Mouse (Mus musculus): ENCODE measurements around the gene Cdh16. TPM values are rescaled to one million over a fixed set of nuclear protein-coding genes. Genes with fewer than 3 reads are reported as not detected.
"Not testable (repeated sequence)": the region's sequence is repeated elsewhere in the genome, so short reads cannot be mapped to it uniquely, and the experiment has no call there.

The Cdh16 gene
- polyA plus RNA-seq, 1 experiment, result not detected

DNA sequence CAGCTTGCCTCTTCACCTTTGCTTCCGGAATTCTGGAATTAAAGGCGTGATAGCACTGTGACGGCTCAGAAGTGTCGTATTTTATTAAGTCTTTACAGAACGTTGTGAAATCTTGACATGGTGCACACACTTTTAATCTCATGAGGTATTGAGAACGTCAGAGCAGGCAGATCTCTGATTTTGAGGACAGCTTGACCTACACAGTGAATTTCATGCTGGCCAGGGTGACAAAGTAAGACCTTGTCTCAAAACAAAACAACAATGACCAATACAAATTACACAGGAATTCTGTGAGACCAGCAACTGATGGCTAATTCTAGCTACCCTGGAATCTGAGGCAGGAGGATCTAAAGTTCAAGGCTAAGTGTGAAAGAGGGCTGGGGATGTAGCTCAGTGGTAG, 31.6 kb downstream of the Cdh16 start:
- H3K36me3 ChIP-seq (ENCODE audit: control insufficient read depth, insufficient read depth, low read length, poor library complexity, severe bottlenecking), result peaks cover 38% of the 10 kb centered on the region
- no peaks in the 10 kb centered on the region for H3K9me3 ChIP-seq (replicated peaks; ENCODE audit: control insufficient read depth, insufficient read depth, low read length, poor library complexity, severe bottlenecking)
- no peaks in the 10 kb centered on the region; the same call in 1 of the 2 replicates for H3K27me3 ChIP-seq (ENCODE audit: control insufficient read depth, insufficient read depth, low read length, poor library complexity, severe bottlenecking)
- TF ChIP-seq CTCF (IDR thresholded peaks at IDR 0.05; ENCODE audit: low read depth, low read length) (no peak), EP300 (IDR thresholded peaks at IDR 0.05; ENCODE audit: insufficient read depth, low read depth, low read length) (no peak), POLR2A (IDR thresholded peaks at IDR 0.05; ENCODE audit: insufficient read depth, low read length) (no peak)
- peaks cover 2% of the 10 kb centered on the region for H3K4me1 ChIP-seq (ENCODE audit: control insufficient read depth, insufficient read depth, low read length)
- H3K9ac ChIP-seq (ENCODE audit: low read depth, poor library complexity, severe bottlenecking), result 0 out of 2 replicates have a peak overlapping the region, but pooled peaks have one; percentile 14
- H3K4me3 ChIP-seq (ENCODE audit: low read depth, low read length), result no peak overlapping the region
- H3K27ac ChIP-seq (ENCODE audit: insufficient read depth, low read length), result no peak overlapping the region

DNA sequence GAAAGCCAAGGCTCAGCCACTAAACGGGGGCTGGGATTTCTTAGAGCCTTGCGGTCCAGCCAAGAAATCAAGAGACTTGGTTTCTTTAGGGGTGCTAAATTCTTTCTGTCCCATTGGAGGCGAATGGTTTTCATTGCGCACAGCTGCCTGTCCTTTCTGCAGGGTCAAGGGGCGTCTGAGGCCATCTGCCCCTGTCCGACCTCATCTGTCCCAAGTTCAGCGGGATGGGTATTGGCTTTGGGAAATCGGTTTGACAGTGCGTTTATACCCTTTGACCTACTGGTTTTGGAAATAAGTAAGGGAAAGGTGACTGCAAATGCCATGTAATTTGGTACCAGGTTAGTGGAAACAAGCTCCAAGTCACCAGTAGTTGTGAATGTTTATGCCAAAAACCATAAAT, 32.3 kb downstream of the Cdh16 start:
- Histone ChIP-seq H3K9ac (ENCODE audit: low read depth, poor library complexity, severe bottlenecking) (peak overlapping the region; percentile 54), H3K36me3 (ENCODE audit: control insufficient read depth, insufficient read depth, low read length, poor library complexity, severe bottlenecking) (peaks cover 34% of the 10 kb centered on the region), H3K4me3 (ENCODE audit: low read depth, low read length) (peak overlapping the region; percentile 70), H3K4me1 (ENCODE audit: control insufficient read depth, insufficient read depth, low read length) (peaks cover 2% of the 10 kb centered on the region), H3K27me3 (ENCODE audit: control insufficient read depth, insufficient read depth, low read length, poor library complexity, severe bottlenecking) (no peaks in the 10 kb centered on the region; the same call in 1 of the 2 replicates), H3K9me3 (replicated peaks; ENCODE audit: control insufficient read depth, insufficient read depth, low read length, poor library complexity, severe bottlenecking) (no peaks in the 10 kb centered on the region), H3K27ac (ENCODE audit: insufficient read depth, low read length) (no peak overlapping the region)
- TF ChIP-seq CTCF (IDR thresholded peaks at IDR 0.05; ENCODE audit: low read depth, low read length) (no peak), EP300 (IDR thresholded peaks at IDR 0.05; ENCODE audit: insufficient read depth, low read depth, low read length) (no peak), POLR2A (IDR thresholded peaks at IDR 0.05; ENCODE audit: insufficient read depth, low read length) (no peak)

DNA sequence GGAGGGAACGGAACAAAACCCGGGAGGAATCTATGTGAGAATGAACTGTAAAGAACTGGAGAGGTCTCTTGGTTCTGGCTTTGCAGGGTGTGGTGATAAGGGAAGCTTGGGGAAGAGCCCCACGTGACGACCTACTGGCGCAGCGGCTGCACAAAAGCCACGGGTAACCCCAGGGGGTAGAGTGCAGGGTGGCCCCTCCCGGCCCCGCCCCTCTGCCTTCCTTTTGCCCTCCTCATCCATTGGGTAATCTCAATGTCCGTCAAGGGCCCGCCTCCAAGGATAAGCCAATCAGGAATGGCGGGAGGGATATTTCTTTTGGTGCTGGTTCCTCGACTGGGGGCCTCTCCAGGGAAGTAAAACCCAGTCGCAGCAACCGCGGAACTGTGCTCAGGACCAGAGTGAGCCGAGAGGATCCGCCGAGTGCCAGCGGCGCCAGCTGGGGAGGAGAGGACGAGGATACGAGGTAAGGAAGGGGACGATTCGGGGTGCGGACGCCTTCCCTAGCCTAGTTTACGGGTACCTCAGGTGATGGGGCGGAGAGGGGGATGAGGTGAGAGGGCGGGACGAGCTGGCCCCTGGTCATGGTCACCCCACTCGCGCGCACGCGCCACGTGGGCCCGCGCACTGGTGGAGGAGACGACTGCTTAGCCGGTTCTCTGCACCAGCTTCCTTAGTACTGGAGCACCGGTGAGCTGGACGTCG, 32.9 kb downstream of the Cdh16 start, which contains the start of gene Pdp2:
Gene Pdp2 (plus strand): TSS at position 319 of the 702 bp plus-strand sequence.
- Histone ChIP-seq H3K4me3 (ENCODE audit: low read depth, low read length) (peak within 1 kb of the TSS; percentile 70), H3K36me3 (ENCODE audit: control insufficient read depth, insufficient read depth, low read length, poor library complexity, severe bottlenecking) (peaks cover 29% of the 10 kb centered on the region), H3K27me3 (ENCODE audit: control insufficient read depth, insufficient read depth, low read length, poor library complexity, severe bottlenecking) (no peaks in the 10 kb centered on the region; the same call in 1 of the 2 replicates), H3K9ac (ENCODE audit: low read depth, poor library complexity, severe bottlenecking) (peak within 1 kb of the TSS; percentile 54), H3K27ac (ENCODE audit: insufficient read depth, low read length) (0 out of 2 replicates have a peak within 1 kb of the TSS, but pooled peaks have one; percentile 27), H3K9me3 (replicated peaks; ENCODE audit: control insufficient read depth, insufficient read depth, low read length, poor library complexity, severe bottlenecking) (no peaks in the 10 kb centered on the region), H3K4me1 (ENCODE audit: control insufficient read depth, insufficient read depth, low read length) (peaks cover 2% of the 10 kb centered on the region)
- TF ChIP-seq CTCF (IDR thresholded peaks at IDR 0.05; ENCODE audit: low read depth, low read length) (no peak), POLR2A (IDR thresholded peaks at IDR 0.05; ENCODE audit: insufficient read depth, low read length) (no peak), EP300 (IDR thresholded peaks at IDR 0.05; ENCODE audit: insufficient read depth, low read depth, low read length) (peak; percentile 51; the same call in 1 of the 2 replicates)

DNA sequence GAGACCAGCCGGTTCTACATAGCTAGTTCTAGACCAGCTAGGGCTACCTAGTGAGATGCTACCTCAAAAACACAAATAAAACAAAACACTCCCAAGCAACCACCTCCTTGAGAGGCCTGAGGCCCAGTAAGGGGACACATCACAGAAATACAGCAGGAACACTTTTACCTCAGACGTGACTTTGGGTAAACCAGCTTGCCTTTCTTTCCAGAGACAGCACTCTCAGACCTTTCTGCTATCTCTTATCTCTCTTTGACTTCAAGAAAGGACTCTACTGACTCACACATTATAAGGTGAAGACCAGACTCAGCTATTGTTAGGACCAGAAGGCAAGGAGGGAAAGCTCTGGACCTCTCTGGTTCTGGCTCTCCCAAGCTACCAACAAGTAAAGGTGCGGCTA, 33.9 kb downstream of the Cdh16 start:
- no peak overlapping the region for H3K9ac ChIP-seq (ENCODE audit: low read depth, poor library complexity, severe bottlenecking)
- H3K36me3 ChIP-seq (ENCODE audit: control insufficient read depth, insufficient read depth, low read length, poor library complexity, severe bottlenecking), result peaks cover 19% of the 10 kb centered on the region
- H3K27me3 ChIP-seq (ENCODE audit: control insufficient read depth, insufficient read depth, low read length, poor library complexity, severe bottlenecking), result no peaks in the 10 kb centered on the region; the same call in 1 of the 2 replicates
- peaks cover 3% of the 10 kb centered on the region; the same call in 1 of the 2 replicates for H3K9me3 ChIP-seq (replicated peaks; ENCODE audit: control insufficient read depth, insufficient read depth, low read length, poor library complexity, severe bottlenecking)
- TF ChIP-seq CTCF (IDR thresholded peaks at IDR 0.05; ENCODE audit: low read depth, low read length) (no peak), POLR2A (IDR thresholded peaks at IDR 0.05; ENCODE audit: insufficient read depth, low read length) (no peak), EP300 (IDR thresholded peaks at IDR 0.05; ENCODE audit: insufficient read depth, low read depth, low read length) (no peak)
- H3K27ac ChIP-seq (ENCODE audit: insufficient read depth, low read length), result no peak overlapping the region
- no peak overlapping the region for H3K4me3 ChIP-seq (ENCODE audit: low read depth, low read length)
- H3K4me1 ChIP-seq (ENCODE audit: control insufficient read depth, insufficient read depth, low read length), result peaks cover 2% of the 10 kb centered on the region

DNA sequence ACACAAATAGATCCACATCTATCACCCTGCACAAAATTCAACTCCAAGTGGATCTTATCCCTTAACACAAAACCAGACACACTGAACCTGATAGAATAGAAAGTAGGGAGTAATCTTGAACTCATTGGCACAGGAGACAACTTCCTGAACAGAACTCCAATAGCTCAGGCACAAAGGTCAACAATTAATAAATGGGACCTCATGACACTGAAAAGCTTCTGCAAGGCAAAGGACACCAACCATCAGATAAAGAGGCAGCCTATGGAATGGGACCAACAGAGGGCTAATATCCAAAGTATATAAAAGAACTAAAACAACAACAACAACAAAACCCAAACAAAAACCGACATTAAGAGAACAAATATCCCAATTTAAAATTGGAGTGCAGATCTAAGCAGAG, 39.7 kb downstream of the Cdh16 start:
- Histone ChIP-seq H3K9ac (ENCODE audit: low read depth, poor library complexity, severe bottlenecking) (no peak overlapping the region), H3K27me3 (ENCODE audit: control insufficient read depth, insufficient read depth, low read length, poor library complexity, severe bottlenecking) (no peaks in the 10 kb centered on the region; the same call in 1 of the 2 replicates), H3K27ac (ENCODE audit: insufficient read depth, low read length) (no peak overlapping the region), H3K4me1 (ENCODE audit: control insufficient read depth, insufficient read depth, low read length) (no peaks in the 10 kb centered on the region), H3K4me3 (ENCODE audit: low read depth, low read length) (no peak overlapping the region), H3K36me3 (ENCODE audit: control insufficient read depth, insufficient read depth, low read length, poor library complexity, severe bottlenecking) (no peaks in the 10 kb centered on the region), H3K9me3 (replicated peaks; ENCODE audit: control insufficient read depth, insufficient read depth, low read length, poor library complexity, severe bottlenecking) (peaks cover 3% of the 10 kb centered on the region)
- TF ChIP-seq CTCF (IDR thresholded peaks at IDR 0.05; ENCODE audit: low read depth, low read length), result no peak
- TF ChIP-seq EP300 (IDR thresholded peaks at IDR 0.05; ENCODE audit: insufficient read depth, low read depth, low read length), result no peak
- no peak for TF ChIP-seq POLR2A (IDR thresholded peaks at IDR 0.05; ENCODE audit: insufficient read depth, low read length)

DNA sequence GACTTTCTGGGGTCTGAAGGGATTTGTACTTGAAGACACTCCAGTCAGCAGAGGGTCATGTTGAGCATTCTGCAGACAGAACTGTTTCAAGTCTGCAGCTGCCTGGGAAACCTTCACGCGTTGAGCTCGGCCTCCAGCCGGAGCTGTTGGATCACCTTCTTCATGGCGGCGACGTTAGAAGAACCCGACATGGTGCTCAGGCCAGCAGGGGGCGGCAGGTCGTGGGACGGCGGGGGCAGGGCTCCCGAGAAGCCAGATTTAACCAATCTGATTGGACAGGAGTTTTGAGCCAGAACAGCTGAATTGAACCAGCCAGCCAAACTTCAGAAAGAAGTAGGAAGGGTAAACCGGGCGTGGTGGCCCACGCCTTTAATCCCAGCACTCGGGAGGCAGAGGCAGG, 46.6 kb downstream of the Cdh16 start:
- H3K4me3 ChIP-seq (ENCODE audit: low read depth, low read length); H3K36me3 ChIP-seq (ENCODE audit: control insufficient read depth, insufficient read depth, low read length, poor library complexity, severe bottlenecking); H3K27ac ChIP-seq (ENCODE audit: insufficient read depth, low read length); H3K9ac ChIP-seq (ENCODE audit: low read depth, poor library complexity, severe bottlenecking); H3K4me1 ChIP-seq (ENCODE audit: control insufficient read depth, insufficient read depth, low read length); H3K9me3 ChIP-seq (replicated peaks; ENCODE audit: control insufficient read depth, insufficient read depth, low read length, poor library complexity, severe bottlenecking); H3K27me3 ChIP-seq (ENCODE audit: control insufficient read depth, insufficient read depth, low read length, poor library complexity, severe bottlenecking): not testable (repeated sequence)
- TF ChIP-seq CTCF (IDR thresholded peaks at IDR 0.05; ENCODE audit: low read depth, low read length), result peak; percentile 56

All from ES-Bruce4 (cell line).